Comparison of ENCODE assay signal across 22 mouse cellular contexts in genomic region chr1:128073051-128073450, GRCm38 (mm10).
"Had no signal": no experiment of that assay in that cellular context is flagged by ENCODE, and none has a peak within 500 bp of the region (broad histone marks: within the 10 kb centered on the region; RNA-seq: fewer than 3 reads in every experiment).

No protein-coding gene starts in this region.

- H3K36me3 ChIP-seq: intestine, embryonic 15.5 days; kidney, embryonic 15.5 days; limb, embryonic 12.5 days; limb, embryonic 15.5 days; midbrain, embryonic 12.5 days; midbrain, embryonic 15.5 days; neural tube, embryonic 12.5 days; neural tube, embryonic 15.5 days; stomach, embryonic 15.5 days had no signal

- H3K9me3 ChIP-seq: intestine, embryonic 15.5 days; kidney, embryonic 15.5 days; limb, embryonic 12.5 days; limb, embryonic 15.5 days; midbrain, embryonic 12.5 days; midbrain, embryonic 15.5 days; neural tube, embryonic 12.5 days; neural tube, embryonic 15.5 days; stomach, embryonic 15.5 days had no signal

- H3K4me1 ChIP-seq: intestine, embryonic 15.5 days; kidney, embryonic 15.5 days; limb, embryonic 12.5 days; limb, embryonic 15.5 days; midbrain, embryonic 12.5 days; midbrain, embryonic 15.5 days; neural tube, embryonic 12.5 days; neural tube, embryonic 15.5 days; stomach, embryonic 15.5 days had no signal

- H3K27me3 ChIP-seq: intestine, embryonic 15.5 days; kidney, embryonic 15.5 days; limb, embryonic 12.5 days; limb, embryonic 15.5 days; midbrain, embryonic 12.5 days; midbrain, embryonic 15.5 days; neural tube, embryonic 12.5 days; neural tube, embryonic 15.5 days; stomach, embryonic 15.5 days had no signal

- H3K4me3 ChIP-seq: intestine, embryonic 15.5 days; kidney, embryonic 15.5 days; limb, embryonic 12.5 days; limb, embryonic 15.5 days; midbrain, embryonic 12.5 days; midbrain, embryonic 15.5 days; neural tube, embryonic 12.5 days; neural tube, embryonic 15.5 days; stomach, embryonic 15.5 days had no signal

- DNase-seq: kidney, adult 11 months; kidney, adult 8-10 months; kidney, postnatal 10 days; kidney, postnatal 36 days; layer of hippocampus, postnatal 36 days; liver, postnatal 0 days; lung, embryonic 14.5 days; right cerebral cortex, postnatal 14 days; spleen, adult 18-20 months; thymus, adult 18-20 months; thymus, postnatal 25 days had no signal

- H3K27ac ChIP-seq: intestine, embryonic 15.5 days; kidney, embryonic 15.5 days; limb, embryonic 12.5 days; limb, embryonic 15.5 days; liver, embryonic 14.5 days; macrophage; midbrain, embryonic 12.5 days; midbrain, embryonic 15.5 days; neural tube, embryonic 12.5 days; neural tube, embryonic 15.5 days; stomach, embryonic 15.5 days had no signal
